Mouse (Mus musculus) hindbrain, embryonic 15.5 days (tissue): ENCODE data around the gene Pdhb. TPM values are rescaled to one million over a fixed set of nuclear protein-coding genes. Genes with fewer than 3 reads are reported as not detected.

ENCODE experiments used
- ATAC-seq: fragments of 200-750 bp; cut with Nextera tagmentation; 2 replicates; pipeline ENCODE4 v1.8.0; 2017; ENCODE audit warnings: low read depth, moderate number of reproducible peaks, moderate TSS enrichment; ENCODE audit not compliant: low FRiP score
- H3K27ac ChIP-seq: fragments of 300-500 bp; sonication (generic); replicated peaks from 2 replicates; pipeline ENCODE4 v1.5.1; 2015; ENCODE audit warnings: mild to moderate bottlenecking, inconsistent platforms
- H3K27me3 ChIP-seq: fragments of 300-500 bp; sonication (generic); 2 replicates; pipeline ENCODE4 v1.6.1; 2015; ENCODE audit warnings: control low read depth, inconsistent platforms
- H3K36me3 ChIP-seq: fragments of 300-500 bp; sonication (generic); 2 replicates; pipeline ENCODE4 v1.6.1; 2015; ENCODE audit warnings: control low read depth, inconsistent platforms
- H3K4me1 ChIP-seq: fragments of 300-500 bp; sonication (generic); replicated peaks from 2 replicates; pipeline ENCODE4 v1.6.1; 2015; ENCODE audit warnings: control low read depth, inconsistent platforms
- H3K4me2 ChIP-seq: fragments of 300-500 bp; sonication (generic); 2 replicates; pipeline ENCODE4 v1.6.1; 2015; ENCODE audit warnings: moderate library complexity, mild to moderate bottlenecking, inconsistent platforms
- H3K4me3 ChIP-seq: fragments of 300-500 bp; sonication (generic); 2 replicates; pipeline ENCODE4 v1.5.1; 2015; ENCODE audit warnings: mild to moderate bottlenecking, inconsistent platforms
- H3K9ac ChIP-seq: fragments of 300-500 bp; sonication (generic); 2 replicates; pipeline ENCODE4 v1.6.1; 2015; ENCODE audit warnings: inconsistent platforms
- H3K9me3 ChIP-seq: fragments of 300-500 bp; sonication (generic); 2 replicates; pipeline ENCODE4 v1.6.1; 2016; ENCODE audit warnings: control low read depth, inconsistent platforms
- WGBS: fragments of 180-500 bp; shearing (Covaris S2); methylation state at CpG from one replicate; pipeline ENCODE4 v1.1.7; 2015; 5-methylcytosine and 5-hydroxymethylcytosine counted together
- polyA plus RNA-seq: library from polyadenylated mRNA; unstranded; fragments of >200 nt; fragmentation: Nextera tagmentation; extraction: Ambion mirVana; gene quantifications from 2 replicates; pipeline ENCODE4 v1.2.1, GENCODE M21; 2015

Gene Pdhb
- polyA plus RNA-seq, 1 experiment from 2014 or later = 248 TPM

DNA sequence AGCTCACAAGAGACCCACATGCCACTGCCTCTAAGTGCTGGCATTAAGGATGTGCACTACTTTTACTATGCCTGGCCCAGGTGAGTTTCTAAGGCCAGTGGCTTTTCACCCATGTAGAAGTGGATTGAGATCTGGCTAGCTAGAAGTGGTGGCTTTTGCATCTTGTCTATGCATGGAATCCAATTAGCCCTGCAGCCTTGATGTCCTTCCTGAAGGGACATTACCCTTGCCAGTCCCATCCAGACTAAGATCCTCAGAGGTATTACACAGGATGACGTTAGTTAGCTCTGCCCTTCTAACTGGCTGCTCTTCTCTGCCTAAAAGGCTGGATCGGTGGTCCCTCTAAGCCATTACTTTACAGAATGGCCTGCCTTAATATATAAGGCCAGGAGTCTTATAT is 40.2 kb upstream of the Pdhb start:
- WGBS = 79% methylated on average over 2 of the region's 2 CpGs
- no peak overlapping the region for H3K9ac ChIP-seq
- 0 out of 2 replicates have a peak, but pooled peaks cover 7% of the 10 kb centered on the region for H3K27me3 ChIP-seq
- H3K4me3 ChIP-seq = no peak overlapping the region
- H3K27ac ChIP-seq = no peak overlapping the region
- H3K36me3 ChIP-seq = no peaks in the 10 kb centered on the region
- no peak for ATAC-seq
- H3K9me3 ChIP-seq = no peaks in the 10 kb centered on the region
- peaks cover 22% of the 10 kb centered on the region for H3K4me1 ChIP-seq
- H3K4me2 ChIP-seq = no peak overlapping the region

DNA sequence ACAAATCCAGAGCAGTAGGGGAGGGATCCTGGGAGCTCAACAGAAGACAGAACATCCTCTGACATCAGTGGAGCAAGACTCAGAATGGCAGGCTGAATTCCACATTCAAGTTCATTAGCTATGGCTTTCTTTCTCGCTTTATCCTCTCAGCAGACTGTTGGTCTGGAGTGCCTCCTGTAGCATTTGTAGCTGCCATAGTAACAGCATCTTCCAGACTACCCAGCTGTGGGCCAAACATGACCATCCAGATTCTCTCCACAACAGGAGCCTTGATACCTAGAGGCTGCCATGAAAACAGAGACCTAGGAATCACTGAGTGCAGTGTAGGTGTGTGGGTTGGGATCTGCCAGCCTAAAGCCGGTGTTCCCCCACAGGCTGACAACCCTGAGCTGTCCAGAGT is 37.1 kb upstream of the Pdhb start:
- no peak overlapping the region for H3K4me2 ChIP-seq
- no peaks in the 10 kb centered on the region for H3K36me3 ChIP-seq
- no peak overlapping the region for H3K9ac ChIP-seq
- H3K4me1 ChIP-seq = peaks cover 6% of the 10 kb centered on the region; the same call in 1 of the 2 replicates
- WGBS = 83% methylated on average over 2 of the region's 2 CpGs
- no peak overlapping the region for H3K4me3 ChIP-seq
- no peak for ATAC-seq
- H3K27me3 ChIP-seq = no peaks in the 10 kb centered on the region
- no peak overlapping the region for H3K27ac ChIP-seq
- H3K9me3 ChIP-seq = no peaks in the 10 kb centered on the region

DNA sequence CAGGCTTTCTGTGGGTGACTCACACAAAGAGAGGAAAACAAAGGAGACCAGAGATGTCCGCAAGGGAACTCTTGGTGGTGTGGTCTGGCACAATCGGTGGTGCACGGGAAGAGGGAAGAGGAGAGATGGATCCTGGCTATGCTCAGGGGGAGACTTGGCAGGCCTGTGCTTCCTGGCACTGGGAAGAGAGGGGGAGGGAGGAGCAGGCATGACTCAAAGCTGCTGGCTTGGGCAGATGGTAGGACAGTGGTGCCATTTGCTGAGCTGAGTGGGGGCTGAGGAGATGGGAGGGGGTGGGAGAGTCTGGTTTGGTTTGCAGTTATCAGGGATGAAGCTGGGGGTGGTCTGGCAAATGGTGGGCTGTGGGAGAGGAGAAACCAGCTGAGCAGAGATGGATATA is 36.1 kb upstream of the Pdhb start:
- Histone ChIP-seq H3K4me1 (peaks cover 3% of the 10 kb centered on the region; the same call in 1 of the 2 replicates), H3K4me2 (no peak overlapping the region), H3K4me3 (no peak overlapping the region), H3K36me3 (no peaks in the 10 kb centered on the region), H3K27me3 (no peaks in the 10 kb centered on the region), H3K9me3 (no peaks in the 10 kb centered on the region), H3K27ac (no peak overlapping the region; the same call in 1 of the 2 replicates), H3K9ac (no peak overlapping the region)
- ATAC-seq = no peak; the same call in 1 of the 2 replicates
- WGBS = 50% methylated on average over 3 of the region's 3 CpGs

DNA sequence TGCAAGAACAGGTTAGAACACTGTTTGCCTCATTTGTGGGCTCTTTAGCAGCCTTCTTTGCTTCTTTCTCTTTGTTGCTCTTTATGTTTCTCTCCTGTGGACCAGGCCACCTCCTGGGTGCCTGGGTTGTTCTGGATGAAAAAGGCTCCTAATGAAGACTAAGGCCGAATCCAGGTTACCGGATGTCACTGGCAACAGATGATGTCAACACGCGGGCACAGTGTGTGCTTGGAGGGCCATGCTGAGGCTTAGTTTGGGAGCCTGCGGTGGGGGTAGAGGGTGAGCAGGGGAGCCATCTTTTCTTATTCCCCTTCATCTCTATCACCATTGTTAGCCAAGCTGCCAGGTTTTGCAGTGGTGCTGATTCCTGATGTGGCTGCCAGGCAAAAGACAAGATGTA is 34.7 kb upstream of the Pdhb start:
- H3K27ac ChIP-seq = no peak overlapping the region
- ATAC-seq = no peak; the same call in 1 of the 2 replicates
- WGBS = 45% methylated on average over 5 of the region's 5 CpGs
- no peak overlapping the region for H3K4me2 ChIP-seq
- no peak overlapping the region for H3K4me3 ChIP-seq
- no peaks in the 10 kb centered on the region for H3K36me3 ChIP-seq
- no peaks in the 10 kb centered on the region for H3K27me3 ChIP-seq
- H3K9ac ChIP-seq = no peak overlapping the region
- no peaks in the 10 kb centered on the region for H3K4me1 ChIP-seq
- H3K9me3 ChIP-seq = no peaks in the 10 kb centered on the region

DNA sequence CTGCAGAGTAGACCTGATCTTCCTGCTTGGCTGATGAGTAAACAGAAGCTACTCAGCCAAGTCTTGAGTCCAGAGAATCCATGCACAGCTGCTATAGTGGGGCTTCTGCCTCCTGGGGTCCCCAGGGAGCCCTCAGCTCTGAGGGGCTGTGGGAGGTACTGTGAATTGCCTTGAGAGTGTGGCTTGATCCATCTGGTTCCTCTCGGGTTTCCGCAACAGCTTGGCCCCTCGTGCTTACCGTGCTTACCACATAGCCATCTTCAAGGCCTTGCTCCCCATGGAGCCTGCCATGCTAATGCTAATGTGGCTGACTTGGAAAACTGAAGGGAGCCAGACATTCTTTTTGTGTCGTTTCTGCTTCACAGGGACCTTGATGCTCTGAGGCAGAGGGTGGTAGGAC is 34.3 kb upstream of the Pdhb start:
- ATAC-seq = no peak; the same call in 1 of the 2 replicates
- Histone ChIP-seq H3K4me1 (no peaks in the 10 kb centered on the region), H3K4me3 (no peak overlapping the region), H3K4me2 (no peak overlapping the region), H3K27me3 (no peaks in the 10 kb centered on the region), H3K27ac (no peak overlapping the region), H3K9me3 (no peaks in the 10 kb centered on the region), H3K36me3 (no peaks in the 10 kb centered on the region), H3K9ac (no peak overlapping the region)
- 8% methylated on average over 5 of the region's 5 CpGs for WGBS

DNA sequence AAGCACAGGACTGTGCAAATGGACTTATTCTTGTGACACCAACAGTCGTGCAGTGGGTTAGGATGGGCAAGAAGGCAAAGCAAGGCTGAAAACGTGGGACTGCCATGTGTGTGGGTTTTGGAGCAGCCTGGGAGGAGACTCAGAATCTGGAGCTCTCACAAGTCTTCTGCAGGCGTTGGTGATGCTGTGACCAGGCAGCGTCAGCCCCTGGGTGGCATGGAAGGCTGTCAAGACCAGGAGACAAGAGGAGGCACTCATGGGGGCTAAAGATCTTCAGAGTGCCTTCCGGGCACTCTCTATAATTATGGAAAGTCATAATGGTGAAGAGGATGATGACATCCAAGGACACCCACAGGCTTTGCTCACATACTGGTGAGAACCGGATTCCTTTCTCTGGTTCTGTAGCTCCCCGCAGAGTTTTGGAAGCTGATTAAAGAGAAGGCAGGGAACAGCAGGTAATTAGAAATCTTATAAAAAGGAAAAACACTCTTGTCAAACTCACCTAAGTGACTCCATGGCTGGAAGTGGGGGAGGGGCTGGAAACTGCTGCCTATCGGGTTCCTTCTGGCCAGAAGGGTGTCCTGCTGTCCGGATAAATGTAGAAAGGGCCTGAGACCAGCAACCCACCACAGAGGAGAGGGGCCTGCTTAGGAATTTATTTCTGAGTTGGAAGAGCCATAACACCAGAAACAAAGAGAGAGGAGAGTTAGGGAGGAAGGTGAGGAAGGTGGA is 33.5 kb upstream of the Pdhb start:
- no peaks in the 10 kb centered on the region for H3K36me3 ChIP-seq
- no peak overlapping the region for H3K9ac ChIP-seq
- no peaks in the 10 kb centered on the region for H3K27me3 ChIP-seq
- WGBS = 54% methylated on average over 9 of the region's 9 CpGs
- H3K4me3 ChIP-seq = no peak overlapping the region
- no peaks in the 10 kb centered on the region for H3K4me1 ChIP-seq
- H3K27ac ChIP-seq = no peak overlapping the region
- H3K9me3 ChIP-seq = no peaks in the 10 kb centered on the region
- no peak overlapping the region for H3K4me2 ChIP-seq
- no peak for ATAC-seq

DNA sequence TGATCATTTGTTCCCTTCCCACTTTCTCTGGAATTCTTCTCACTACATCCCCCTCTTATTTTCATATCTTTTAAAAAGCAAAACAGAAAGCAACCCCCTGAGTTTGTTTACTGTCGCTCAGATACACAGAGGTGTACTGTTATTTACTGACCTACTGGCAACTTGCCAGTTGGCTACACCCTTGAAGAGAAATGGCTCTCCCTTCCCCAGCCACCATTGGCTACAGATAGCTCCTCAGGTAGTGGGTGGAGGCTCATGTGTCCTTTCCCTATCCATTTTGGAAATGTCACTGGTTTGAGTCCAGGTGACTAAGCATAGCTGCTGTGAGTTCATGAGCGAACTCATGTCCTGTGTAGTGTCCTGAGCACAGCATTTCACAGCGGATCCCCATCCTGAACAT is 28.9 kb upstream of the Pdhb start:
- H3K4me1 ChIP-seq = no peaks in the 10 kb centered on the region
- H3K27me3 ChIP-seq = no peaks in the 10 kb centered on the region
- H3K36me3 ChIP-seq = no peaks in the 10 kb centered on the region
- H3K27ac ChIP-seq = no peak overlapping the region
- H3K9ac ChIP-seq = no peak overlapping the region
- no peaks in the 10 kb centered on the region for H3K9me3 ChIP-seq
- WGBS = 81% methylated on average over 3 of the region's 3 CpGs
- H3K4me2 ChIP-seq = no peak overlapping the region
- H3K4me3 ChIP-seq = no peak overlapping the region
- ATAC-seq = no peak

DNA sequence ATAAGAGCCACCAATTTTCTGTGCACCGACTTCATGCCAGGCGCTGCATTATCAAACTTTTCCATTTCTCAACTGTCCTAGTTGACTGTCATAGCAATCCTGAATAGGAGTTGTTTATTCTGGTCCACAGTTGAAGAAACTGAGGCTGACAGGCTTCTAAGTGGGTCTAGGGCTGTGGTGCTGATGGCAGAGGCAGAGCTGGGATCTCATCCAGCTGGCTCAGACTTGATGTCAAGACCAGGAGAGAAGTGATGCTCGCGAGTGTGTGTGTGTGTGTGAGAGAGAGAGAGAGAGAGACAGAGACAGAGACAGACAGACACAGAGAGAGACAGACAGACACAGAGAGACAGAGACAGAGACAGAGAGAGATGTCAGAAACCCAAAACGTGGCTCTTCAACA is 27.9 kb upstream of the Pdhb start:
- ATAC-seq = no peak
- H3K9me3 ChIP-seq = no peaks in the 10 kb centered on the region
- no peaks in the 10 kb centered on the region for H3K27me3 ChIP-seq
- H3K9ac ChIP-seq = no peak overlapping the region
- no peak overlapping the region for H3K27ac ChIP-seq
- no peaks in the 10 kb centered on the region for H3K4me1 ChIP-seq
- H3K4me3 ChIP-seq = no peak overlapping the region
- H3K36me3 ChIP-seq = no peaks in the 10 kb centered on the region
- 77% methylated on average over 5 of the region's 5 CpGs for WGBS
- no peak overlapping the region for H3K4me2 ChIP-seq

DNA sequence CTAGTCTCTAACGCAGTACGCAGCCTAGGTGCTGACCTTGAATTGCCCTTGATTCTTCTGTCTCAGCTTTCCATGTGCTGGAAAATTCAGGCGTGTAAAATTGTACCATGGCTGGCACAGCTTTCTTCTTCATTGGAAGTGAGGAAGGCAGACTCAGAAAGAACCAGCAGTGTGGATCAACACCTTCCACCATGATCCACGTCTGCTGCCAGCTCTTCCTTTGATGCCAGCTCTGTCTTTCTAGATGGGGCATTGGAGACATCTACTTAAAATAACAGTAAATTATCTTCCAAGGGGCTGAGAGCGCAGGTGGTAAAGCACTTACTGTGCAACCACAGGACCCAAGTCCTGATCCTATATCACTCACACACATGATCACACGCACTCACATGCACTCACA is 19.9 kb upstream of the Pdhb start:
- Histone ChIP-seq H3K4me1 (no peaks in the 10 kb centered on the region), H3K4me3 (no peak overlapping the region), H3K9me3 (no peaks in the 10 kb centered on the region), H3K36me3 (no peaks in the 10 kb centered on the region), H3K4me2 (no peak overlapping the region), H3K27me3 (no peaks in the 10 kb centered on the region), H3K27ac (no peak overlapping the region), H3K9ac (no peak overlapping the region)
- no peak for ATAC-seq
- 93% methylated on average over 6 of the region's 6 CpGs for WGBS

DNA sequence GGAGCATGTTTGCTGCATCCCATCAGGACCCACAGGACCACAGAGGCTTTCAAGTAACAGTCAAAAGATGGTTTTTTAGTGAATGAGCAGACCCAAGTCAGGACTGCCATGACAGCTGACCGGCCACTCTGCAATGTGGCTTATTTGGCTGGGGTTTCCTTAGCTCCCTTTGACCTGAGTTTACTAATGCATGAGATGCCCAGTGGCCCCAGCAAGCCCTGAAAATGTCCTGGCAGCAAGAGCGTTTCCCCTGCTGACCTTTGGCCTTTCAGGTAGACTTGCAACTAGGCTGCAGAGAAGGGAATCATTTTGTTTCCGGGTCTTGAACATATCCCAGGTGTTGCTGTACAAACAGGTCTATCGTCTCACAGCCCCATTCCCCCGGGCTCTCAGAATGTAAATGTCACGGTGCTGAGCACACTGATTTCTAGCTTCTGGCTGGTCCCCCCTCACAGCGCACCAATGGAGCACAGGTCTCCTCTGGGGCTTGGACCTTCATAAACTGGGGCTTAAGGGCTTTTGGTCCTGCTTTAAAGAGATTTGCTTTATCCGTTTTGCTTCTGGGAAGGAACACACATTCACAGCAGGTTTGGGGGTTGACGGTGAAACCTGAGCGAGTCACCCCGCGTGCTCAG is 18.6 kb upstream of the Pdhb start:
- no peaks in the 10 kb centered on the region for H3K9me3 ChIP-seq
- no peak overlapping the region for H3K4me2 ChIP-seq
- no peak overlapping the region for H3K9ac ChIP-seq
- H3K4me1 ChIP-seq = no peaks in the 10 kb centered on the region
- no peak for ATAC-seq
- no peak overlapping the region for H3K4me3 ChIP-seq
- no peaks in the 10 kb centered on the region for H3K27me3 ChIP-seq
- no peaks in the 10 kb centered on the region for H3K36me3 ChIP-seq
- H3K27ac ChIP-seq = no peak overlapping the region
- WGBS = 77% methylated on average over 12 of the region's 12 CpGs

DNA sequence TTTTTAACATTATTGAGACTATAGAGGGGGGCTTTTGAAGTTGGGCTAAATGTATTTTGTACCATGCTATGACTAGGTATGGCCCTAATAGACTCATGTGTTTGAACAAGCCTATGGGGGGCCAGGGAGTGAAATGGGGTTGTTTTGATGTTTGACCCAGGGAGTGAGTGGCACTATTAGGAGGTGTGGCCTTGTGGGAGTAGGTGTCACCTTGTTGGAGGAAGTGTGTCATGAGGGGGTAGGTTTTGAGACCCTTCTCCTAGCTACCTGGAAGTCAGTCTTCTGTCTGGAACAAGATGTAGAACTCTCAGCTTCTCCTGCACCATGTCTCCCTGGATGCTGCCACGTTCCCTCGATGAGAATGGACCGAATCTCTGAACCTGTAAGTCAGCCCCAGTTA is 17.7 kb upstream of the Pdhb start:
- ATAC-seq = no peak
- Histone ChIP-seq H3K27ac (no peak overlapping the region), H3K9ac (no peak overlapping the region), H3K36me3 (no peaks in the 10 kb centered on the region), H3K27me3 (no peaks in the 10 kb centered on the region), H3K4me2 (no peak overlapping the region), H3K9me3 (no peaks in the 10 kb centered on the region), H3K4me3 (no peak overlapping the region), H3K4me1 (no peaks in the 10 kb centered on the region)
- WGBS = 93% methylated on average over 3 of the region's 3 CpGs

DNA sequence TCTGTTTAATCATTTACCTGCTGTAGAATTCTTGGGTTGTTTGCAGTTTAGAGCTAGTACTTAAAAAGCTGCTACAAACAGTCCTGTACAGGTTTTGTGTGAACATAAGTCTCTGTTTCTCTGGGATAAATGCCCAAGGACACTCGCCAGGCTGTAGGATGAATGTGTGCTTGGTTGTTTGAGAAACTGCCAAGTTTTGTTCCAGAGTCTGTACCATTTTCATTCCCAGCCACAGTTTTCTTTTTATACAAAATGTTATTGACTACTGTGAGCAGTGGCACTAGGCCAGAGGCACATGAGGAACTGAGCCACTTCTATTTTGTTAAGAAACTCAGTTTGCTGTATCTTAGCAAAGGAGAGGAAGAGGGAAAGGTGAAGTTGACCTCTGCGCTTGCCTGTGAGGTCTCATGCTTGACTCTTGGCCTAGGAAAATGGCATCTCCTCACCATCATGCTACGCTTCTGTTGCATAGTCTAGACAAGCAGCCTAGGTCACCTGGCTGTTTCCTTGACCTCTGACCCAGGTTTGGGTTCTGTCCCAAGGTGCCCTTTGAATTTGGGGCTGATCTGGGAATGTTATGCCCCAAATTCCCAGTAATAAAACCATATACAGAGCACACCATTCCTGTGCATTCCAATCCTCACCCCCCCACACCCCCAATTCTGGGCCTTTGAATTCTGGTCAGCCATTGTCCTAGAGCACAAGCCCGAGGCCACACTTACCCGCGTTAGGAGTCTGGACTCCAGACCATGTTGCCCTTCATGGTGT is 13.6 kb upstream of the Pdhb start:
- WGBS = 86% methylated on average over 6 of the region's 6 CpGs
- no peak for ATAC-seq
- Histone ChIP-seq H3K27me3 (no peaks in the 10 kb centered on the region), H3K4me2 (no peak overlapping the region), H3K27ac (no peak overlapping the region), H3K4me3 (no peak overlapping the region), H3K36me3 (no peaks in the 10 kb centered on the region), H3K9me3 (no peaks in the 10 kb centered on the region), H3K4me1 (no peaks in the 10 kb centered on the region), H3K9ac (no peak overlapping the region)
